Mouse (Mus musculus) MEL (cell line): ENCODE measurements around the gene 5730596B20Rik. TPM values are rescaled to one million over a fixed set of nuclear protein-coding genes. Genes with fewer than 3 reads are reported as not detected.

Experiments used
- DNase-seq: peaks from one replicate; pipeline ENCODE4 v3.0.0; 2011; ENCODE audit warnings: low read depth, low spot score
- H3K27ac ChIP-seq: 2 replicates; pipeline ENCODE4 v1.5.1; 2012; ENCODE audit warnings: low read depth, mild to moderate bottlenecking, control low read depth, low read length, moderate library complexity; ENCODE audit not compliant: control insufficient read depth
- H3K27me3 ChIP-seq, 2 experiments: fragments of 150-350 bp in 1 of 2; sonication (generic) in 1 of 2; 2 replicates each; pipeline ENCODE4 v1.6.1; 2012; ENCODE audit warnings: low read length in 2 of 2, mild to moderate bottlenecking in 2 of 2, improper control_type of control experiment in 1 of 2, moderate library complexity in 1 of 2; ENCODE audit not compliant: insufficient read depth in 2 of 2, control insufficient read depth in 1 of 2
- H3K36me3 ChIP-seq, 2 experiments: 2 replicates each; pipeline ENCODE4 v1.6.1; 2012 to 2014; ENCODE audit warnings: low read length in 2 of 2, improper control_type of control experiment in 1 of 2, inconsistent platforms in 1 of 2, mild to moderate bottlenecking in 1 of 2; ENCODE audit not compliant: insufficient read depth in 2 of 2, control insufficient read depth in 1 of 2
- H3K4me1 ChIP-seq, 2 experiments: fragments of 150-350 bp in 1 of 2; sonication (generic) in 1 of 2; 2 replicates each; pipeline ENCODE4 v1.6.1; 2012; ENCODE audit warnings: low read length in 2 of 2, improper control_type of control experiment in 1 of 2, mild to moderate bottlenecking in 1 of 2; ENCODE audit not compliant: insufficient read depth in 2 of 2, control insufficient read depth in 1 of 2
- H3K4me3 ChIP-seq, 2 experiments: fragments of 150-350 bp in 1 of 2; sonication (generic) in 1 of 2; 2 replicates each; pipeline ENCODE4 v1.5.1; 2012; ENCODE audit warnings: low read depth in 2 of 2, low read length in 2 of 2, mild to moderate bottlenecking in 2 of 2, moderate library complexity in 2 of 2, control low read depth in 1 of 2, improper control_type of control experiment in 1 of 2; ENCODE audit not compliant: control insufficient read depth in 1 of 2, insufficient read depth in 1 of 2
- H3K79me2 ChIP-seq: 2 replicates; pipeline ENCODE4 v1.6.1; 2012; ENCODE audit warnings: mild to moderate bottlenecking, low read length, moderate library complexity; ENCODE audit not compliant: control insufficient read depth, poor library complexity, insufficient read depth
- H3K9ac ChIP-seq: 2 replicates; pipeline ENCODE4 v1.6.1; 2012; ENCODE audit warnings: low read depth, mild to moderate bottlenecking, control low read depth, low read length, moderate library complexity; ENCODE audit not compliant: control insufficient read depth, poor library complexity, severe bottlenecking
- H3K9me3 ChIP-seq: fragments of 150-350 bp; sonication (generic); replicated peaks from 2 replicates; pipeline ENCODE4 v1.6.1; 2012; ENCODE audit warnings: mild to moderate bottlenecking, low read length, improper control_type of control experiment, moderate library complexity; ENCODE audit not compliant: insufficient read depth
- CHD2 ChIP-seq: IDR thresholded peaks from 2 replicates; pipeline ENCODE4 v1.6.1; 2011; ENCODE audit warnings: low read length, improper control_type of control experiment
- E2F4 ChIP-seq: IDR thresholded peaks from 2 replicates; pipeline ENCODE4 v1.6.1; 2011; ENCODE audit warnings: low read depth, low read length, improper control_type of control experiment, borderline replicate concordance
- ELF1 ChIP-seq: IDR thresholded peaks from 2 replicates; pipeline ENCODE4 v1.6.1; 2014; ENCODE audit warnings: low read depth, mild to moderate bottlenecking, inconsistent platforms, low read length, improper control_type of control experiment, moderate library complexity
- EP300 ChIP-seq, 2 experiments: IDR thresholded peaks; 2 replicates each; pipeline ENCODE4 v1.6.1; 2011; ENCODE audit warnings: improper control_type of control experiment in 2 of 2, low read length in 2 of 2, low read depth in 1 of 2, mild to moderate bottlenecking in 1 of 2
- HCFC1 ChIP-seq: IDR thresholded peaks from 2 replicates; pipeline ENCODE4 v1.6.1; 2012; ENCODE audit warnings: low read depth, mild to moderate bottlenecking, inconsistent platforms, low read length, improper control_type of control experiment, moderate library complexity
- KAT2A ChIP-seq: conservative IDR thresholded peaks from 2 replicates; pipeline ENCODE4 v1.6.1; 2012; ENCODE audit warnings: low read depth, low read length, improper control_type of control experiment, inconsistent platforms
- MAFK ChIP-seq: IDR thresholded peaks from 2 replicates; pipeline ENCODE4 v1.6.1; 2011; ENCODE audit warnings: low read depth, mild to moderate bottlenecking, low read length, improper control_type of control experiment, borderline replicate concordance
- MAZ ChIP-seq: IDR thresholded peaks from 2 replicates; pipeline ENCODE4 v1.6.1; 2012; ENCODE audit warnings: low read depth, mild to moderate bottlenecking, inconsistent platforms, low read length, improper control_type of control experiment
- MEF2A ChIP-seq: IDR thresholded peaks from 2 replicates; pipeline ENCODE4 v1.6.1; 2014; ENCODE audit warnings: low read depth, mild to moderate bottlenecking, inconsistent platforms, low read length, improper control_type of control experiment; ENCODE audit not compliant: poor library complexity, insufficient replicate concordance, severe bottlenecking; ENCODE audit errors: extremely low read depth
- MXI1 ChIP-seq: IDR thresholded peaks from 2 replicates; pipeline ENCODE4 v1.6.1; 2011; ENCODE audit warnings: mild to moderate bottlenecking, low read depth, low read length, improper control_type of control experiment
- NELFE ChIP-seq: IDR thresholded peaks from 2 replicates; pipeline ENCODE4 v1.6.1; 2011; ENCODE audit warnings: low read depth, low read length, improper control_type of control experiment
- POLR2A ChIP-seq, 2 experiments: IDR thresholded peaks; 2 replicates each; pipeline ENCODE4 v1.6.1; 2011 to 2012; ENCODE audit warnings: low read length in 2 of 2, mild to moderate bottlenecking in 2 of 2, control low read depth in 1 of 2, improper control_type of control experiment in 1 of 2, low read depth in 1 of 2, moderate library complexity in 1 of 2; ENCODE audit not compliant: control insufficient read depth in 1 of 2, insufficient read depth in 1 of 2, poor library complexity in 1 of 2
- RAD21 ChIP-seq: IDR thresholded peaks from 2 replicates; pipeline ENCODE4 v1.6.1; 2011; ENCODE audit warnings: mild to moderate bottlenecking, low read depth, low read length, improper control_type of control experiment
- RCOR1 ChIP-seq: IDR thresholded peaks from 2 replicates; pipeline ENCODE4 v1.6.1; 2012; ENCODE audit warnings: low read depth, mild to moderate bottlenecking, inconsistent platforms, low read length, improper control_type of control experiment
- TBP ChIP-seq: IDR thresholded peaks from 2 replicates; pipeline ENCODE4 v1.8.0; 2011; ENCODE audit warnings: low read depth, low read length, improper control_type of control experiment
- USF1 ChIP-seq: IDR thresholded peaks from 2 replicates; pipeline ENCODE4 v1.6.1; 2014; ENCODE audit warnings: low read depth, mild to moderate bottlenecking, inconsistent platforms, low read length, improper control_type of control experiment, moderate library complexity
- USF2 ChIP-seq, 2 experiments: IDR thresholded peaks; 2 replicates each; pipeline ENCODE4 v1.6.1; 2011 to 2012; ENCODE audit warnings: improper control_type of control experiment in 2 of 2, low read length in 2 of 2, borderline replicate concordance in 1 of 2, inconsistent platforms in 1 of 2, low read depth in 1 of 2, mild to moderate bottlenecking in 1 of 2; ENCODE audit not compliant: insufficient read depth in 1 of 2
- ZC3H11A ChIP-seq: IDR thresholded peaks from 2 replicates; pipeline ENCODE4 v1.6.1; 2012; ENCODE audit warnings: low read depth, mild to moderate bottlenecking, inconsistent platforms, low read length, improper control_type of control experiment
- ZKSCAN1 ChIP-seq: IDR thresholded peaks from 2 replicates; pipeline ENCODE4 v1.6.1; 2012; ENCODE audit warnings: low read depth, mild to moderate bottlenecking, inconsistent platforms, low read length, improper control_type of control experiment, moderate library complexity
- ZNF384 ChIP-seq: IDR thresholded peaks from 2 replicates; pipeline ENCODE4 v1.6.1; 2012; ENCODE audit warnings: low read depth, mild to moderate bottlenecking, inconsistent platforms, low read length, improper control_type of control experiment
- polyA plus RNA-seq, 2 experiments: library from polyadenylated mRNA; stranded (reverse) in 1 of 2; unstranded in 1 of 2; fragments of >175 nt in 1 of 2; fragments of >200 nt in 1 of 2; gene quantifications; 2 replicates each; pipeline versions ENCODE4 v1.2.1 to v1.2.4; 2012; ENCODE audit warnings: low replicate concordance in 2 of 2, low read depth in 1 of 2; ENCODE audit not compliant: insufficient read length in 2 of 2, insufficient read depth in 1 of 2, missing spikeins in 1 of 2
- total RNA-seq: library from RNA; depleted of rRNA; stranded (reverse); fragments of 300-350 nt; gene quantifications from 2 replicates; pipeline ENCODE4 v1.2.3, GENCODE M21; 2012

Gene 5730596B20Rik
- total and polyA plus RNA-seq, 3 experiments: not detected

DNA sequence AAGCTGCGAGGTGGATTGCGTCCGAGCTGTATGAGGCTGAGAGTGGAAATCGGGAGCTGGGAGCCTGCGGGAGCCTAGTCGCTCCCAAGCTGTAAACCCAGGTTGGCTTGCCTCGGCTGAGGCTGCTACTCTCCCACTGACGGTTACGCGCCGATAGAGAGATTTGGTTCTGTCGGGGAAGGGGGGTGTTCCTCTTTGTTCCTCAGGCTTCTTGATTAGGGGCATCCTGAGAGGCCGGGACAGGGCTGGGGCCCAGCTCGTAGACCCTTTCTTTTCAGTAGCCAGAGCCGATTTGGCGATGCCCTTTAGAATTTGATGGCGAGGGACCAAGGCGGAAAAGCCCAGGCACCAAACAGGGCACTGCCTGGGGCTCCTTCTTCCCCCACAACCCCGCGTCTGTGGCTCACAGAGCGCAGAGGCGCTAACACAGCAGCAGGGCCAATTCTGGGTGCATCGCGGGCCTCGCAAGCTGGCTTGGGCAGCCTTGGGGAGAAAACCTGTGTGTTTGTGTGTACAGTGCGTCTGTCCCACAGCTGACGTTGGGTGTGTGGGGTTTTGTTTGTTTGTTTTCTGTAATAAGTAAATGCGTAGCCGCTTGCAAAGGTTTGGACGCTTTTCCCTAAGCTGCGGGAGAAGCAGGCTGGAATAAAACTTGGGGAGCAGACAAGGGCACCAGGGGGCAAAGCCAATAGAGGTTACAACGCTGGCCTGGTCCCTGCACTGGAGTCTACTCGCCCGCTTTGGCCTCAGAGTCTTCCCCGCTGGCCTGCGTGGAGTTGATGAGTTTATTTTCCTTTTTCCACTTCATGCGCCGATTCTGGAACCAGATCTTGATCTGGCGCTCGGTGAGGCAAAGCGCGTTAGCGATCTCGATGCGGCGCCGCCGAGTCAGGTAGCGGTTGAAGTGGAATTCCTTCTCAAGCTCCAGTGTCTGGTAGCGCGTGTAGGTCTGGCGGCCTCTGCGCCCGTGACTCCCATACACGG, 28.6 kb downstream of the 5730596B20Rik start:
- Histone ChIP-seq H3K27ac (no peak overlapping the region), H3K27me3 (no peaks in the 10 kb centered on the region), H3K36me3 (no peaks in the 10 kb centered on the region), H3K9me3 (no peaks in the 10 kb centered on the region), H3K4me3 (no peak overlapping the region), H3K9ac (no peak overlapping the region), H3K79me2 (no peaks in the 10 kb centered on the region), H3K4me1 (no peaks in the 10 kb centered on the region)
- no peak for TF ChIP-seq E2F4
- no peak for TF ChIP-seq ZKSCAN1
- DNase-seq: no peak

- TF ChIP-seq EP300 (IDR thresholded peaks at IDR 0.05; ENCODE audit: low read depth in 1 of 2, low read length in 2 of 2): no peak
- TF ChIP-seq MEF2A: no peak
- TF ChIP-seq MAFK: no peak
- TF ChIP-seq TBP: no peak
- TF ChIP-seq USF2 (IDR thresholded peaks at IDR 0.05; ENCODE audit: borderline replicate concordance in 1 of 2, insufficient read depth in 1 of 2, low read depth in 1 of 2, low read length in 2 of 2): no peak
- no peak for TF ChIP-seq HCFC1
- TF ChIP-seq USF1: no peak
- TF ChIP-seq ELF1: no peak
- no peak for TF ChIP-seq E2F4
- TF ChIP-seq POLR2A (IDR thresholded peaks at IDR 0.05; ENCODE audit: control insufficient read depth in 1 of 2, insufficient read depth in 1 of 2, low read depth in 1 of 2, low read length in 2 of 2, poor library complexity in 1 of 2): no peak
- no peak for TF ChIP-seq NELFE
- no peak for TF ChIP-seq ZNF384
- TF ChIP-seq KAT2A: no peak
- no peak for TF ChIP-seq ZC3H11A
- TF ChIP-seq RAD21: no peak
- TF ChIP-seq MAZ: no peak
- TF ChIP-seq MXI1: no peak
- no peak for TF ChIP-seq CHD2
- TF ChIP-seq RCOR1: no peak
- no peak for DNase-seq
- no peaks in the 10 kb centered on the region for H3K4me1 ChIP-seq
- no peaks in the 10 kb centered on the region for H3K36me3 ChIP-seq
- H3K9ac ChIP-seq: no peak overlapping the region
- H3K4me3 ChIP-seq: no peak overlapping the region
- H3K27me3 ChIP-seq: no peaks in the 10 kb centered on the region
- no peaks in the 10 kb centered on the region for H3K79me2 ChIP-seq
- H3K9me3 ChIP-seq: no peaks in the 10 kb centered on the region
- no peak overlapping the region for H3K27ac ChIP-seq
These were observed 29.8 kb downstream of the 5730596B20Rik start for GRCm38 (mm10) chr6:52206882-52207683.
